ENCODE assay signal across 10 mouse cellular contexts in genomic region chr5:134209931-134210554, GRCm38 (mm10). TPM values are rescaled to one million over a fixed set of nuclear protein-coding genes. Genes with fewer than 3 reads are reported as not detected.
DNase-seq lines count a peak whose midpoint lies in the region; ATAC-seq and TF ChIP-seq lines count a peak whose summit lies in the region.
"Had no signal": no experiment of that assay in that cellular context is flagged by ENCODE, and none has a peak within 500 bp of the region (broad histone marks: within the 10 kb centered on the region; RNA-seq: fewer than 3 reads in every experiment).

No protein-coding gene starts in this region.

- peak; percentile 34 for DNase-seq in adrenal gland, adult 2 months
- no peak for DNase-seq in adrenal gland, postnatal 25 days
- DNase-seq in brain, embryonic 14.5 days (ENCODE audit: low read depth): peak; percentile 20
- DNase-seq in kidney, postnatal 36 days: peak; percentile 64 to 80
- no peak for DNase-seq in Muller cell, postnatal 12 days (ENCODE audit: inconsistent ontology term)
- DNase-seq in spleen, postnatal 10 days (ENCODE audit: low spot score in 2 of 2): no peak
- no peak for DNase-seq in left cerebral cortex, postnatal 36 days (ENCODE audit: low spot score in 2 of 2)

- no peaks in the 10 kb centered on the region for H3K27me3 ChIP-seq in lung, embryonic 16.5 days (ENCODE audit: control insufficient read depth, insufficient read depth, low read depth, low read length)
- H3K27me3 ChIP-seq: forebrain, embryonic 13.5 days; limb, embryonic 15.5 days had no signal

- peaks cover 17% of the 10 kb centered on the region for H3K4me1 ChIP-seq in lung, embryonic 16.5 days (replicated peaks; ENCODE audit: control insufficient read depth, insufficient read depth, low read length)
- H3K4me1 ChIP-seq: forebrain, embryonic 13.5 days had no signal

- peak; percentile 86 for ATAC-seq in lung, embryonic 16.5 days (ENCODE audit: low read depth)
- ATAC-seq: forebrain, embryonic 13.5 days had no signal

- H3K36me3 ChIP-seq in lung, embryonic 16.5 days (ENCODE audit: control insufficient read depth, insufficient read depth, low read length): 0 out of 2 replicates have a peak, but pooled peaks cover 3% of the 10 kb centered on the region

- WGBS in lung, embryonic 16.5 days: 9% methylated on average over 11 of the region's 11 CpGs

- intact Hi-C loops in left cerebral cortex, postnatal 36 days (cut with DNase I): no loop called here

- H3K4me3 ChIP-seq in lung, embryonic 16.5 days (ENCODE audit: low read length): no peak overlapping the region
- H3K4me3 ChIP-seq: forebrain, embryonic 13.5 days; limb, embryonic 15.5 days had no signal

- H3K4me2 ChIP-seq in lung, embryonic 16.5 days (ENCODE audit: low read depth, low read length): no peak overlapping the region
- H3K4me2 ChIP-seq: forebrain, embryonic 13.5 days; limb, embryonic 15.5 days had no signal

- TF ChIP-seq POLR2A in brain, embryonic 14.5 days (IDR thresholded peaks at IDR 0.05; ENCODE audit: borderline replicate concordance, extremely low read depth, insufficient read depth, insufficient read length, poor library complexity, severe bottlenecking): no peak

- H3K9ac ChIP-seq in lung, embryonic 16.5 days (ENCODE audit: low read length): no peak overlapping the region
- H3K9ac ChIP-seq: forebrain, embryonic 13.5 days; limb, embryonic 15.5 days had no signal

- TF ChIP-seq CTCF in brain, embryonic 14.5 days (IDR thresholded peaks at IDR 0.05; ENCODE audit: borderline replicate concordance, extremely low read depth, insufficient read depth, insufficient read length): no peak

- H3K9me3 ChIP-seq in lung, embryonic 16.5 days (ENCODE audit: control insufficient read depth, low read length): no peaks in the 10 kb centered on the region
- H3K9me3 ChIP-seq: forebrain, embryonic 13.5 days; limb, embryonic 15.5 days had no signal

- H3K27ac ChIP-seq in lung, embryonic 16.5 days (ENCODE audit: low read length): peak overlapping the region; percentile 44
- H3K27ac ChIP-seq: forebrain, embryonic 13.5 days; limb, embryonic 15.5 days had no signal

RNA-seq across cellular contexts. Expression of gene Ncf1, which starts 19.4 kb away (rescaled TPM):
- 1 to 10 TPM; 8.9 to 9.2 TPM for total RNA-seq in adrenal gland, adult 2 months (2021)
- 15.7 and 16.9 TPM in 2 replicates for polyA plus RNA-seq in adrenal gland, adult 2 months (2012; rRNA removed)
- total RNA-seq in adrenal gland, postnatal 25 days (2021): 3.9 TPM in 2 replicates
- polyA plus RNA-seq in brain, embryonic 14.5 days (2012; rRNA removed): 2.6 and 2.7 TPM in 2 replicates
- polyA plus RNA-seq in lung, embryonic 16.5 days (2015; fragmentation: Nextera tagmentation; extraction: Ambion mirVana): 9.0 and 10.4 TPM in 2 replicates
- total RNA-seq in left cerebral cortex, postnatal 36 days (2021): 1 to 10 TPM; 6.5 to 7.2 TPM

RNA-seq across cellular contexts. Expression of gene Gtf2ird2, which starts 26.2 kb away (rescaled TPM):
- 10 to 100 TPM in 1 of 2 experiments, 1 to 10 TPM in 1; 8.8 to 10.7 TPM for total RNA-seq in adrenal gland, adult 2 months (2021)
- polyA plus RNA-seq in adrenal gland, adult 2 months (2012; rRNA removed): 5.2 and 5.3 TPM in 2 replicates
- 10.4 and 13.7 TPM in 2 replicates for total RNA-seq in adrenal gland, postnatal 25 days (2021)
- 17.9 and 22.1 TPM in 2 replicates for polyA plus RNA-seq in brain, embryonic 14.5 days (2012; rRNA removed)
- polyA plus RNA-seq in lung, embryonic 16.5 days (2015; fragmentation: Nextera tagmentation; extraction: Ambion mirVana): 8.6 and 9.1 TPM in 2 replicates
- total RNA-seq in left cerebral cortex, postnatal 36 days (2021): 10 to 100 TPM; 14.5 to 18.6 TPM

RNA-seq across cellular contexts. Expression of gene Rcc1l, which starts 33.5 kb away (rescaled TPM):
- 10 to 100 TPM; 20.8 to 32.3 TPM for total RNA-seq in adrenal gland, adult 2 months (2021)
- 23.8 and 25.2 TPM in 2 replicates for polyA plus RNA-seq in adrenal gland, adult 2 months (2012; rRNA removed)
- 25.4 and 29.6 TPM in 2 replicates for total RNA-seq in adrenal gland, postnatal 25 days (2021)
- 15.5 and 18.0 TPM in 2 replicates for polyA plus RNA-seq in brain, embryonic 14.5 days (2012; rRNA removed)
- polyA plus RNA-seq in lung, embryonic 16.5 days (2015; fragmentation: Nextera tagmentation; extraction: Ambion mirVana): 22.5 and 22.8 TPM in 2 replicates
- total RNA-seq in left cerebral cortex, postnatal 36 days (2021): 10 to 100 TPM; 15.2 to 16.5 TPM

Comparison
In these comparisons a context has a peak if more than half of its experiments do, and no peak if none do; other contexts are left out.
1. DNase-seq: peak in adrenal gland, adult 2 months (single experiment), brain, embryonic 14.5 days (single experiment) and kidney, postnatal 36 days (2 of 2); none in adrenal gland, postnatal 25 days (single experiment), Muller cell, postnatal 12 days (single experiment), spleen, postnatal 10 days (0 of 2) and left cerebral cortex, postnatal 36 days (0 of 2).